Mouse (Mus musculus) frontal cortex, adult (tissue): ENCODE measurements at regions not wholly inside any gene's neighbourhood (a gene's known extent, or its start where the extent isn't known, plus 50 kb on each side); places are given as distances from the start of the nearest gene placed in this dataset.
A peak's percentile ranks its signal among the peaks of the same experiment; 100 is the strongest.

ENCODE experiments used
- ATAC-seq: cut with Nextera tagmentation; 2 replicates; pipeline ENCODE4 v1.9.2; 2017; ENCODE audit warnings: mild to moderate bottlenecking, moderate library complexity, mixed read lengths; ENCODE audit not compliant: low TSS enrichment

GRCm38 (mm10) chr1:97555565-97555955 lies 106.3 kb downstream of the D1Ertd622e start:
- ATAC-seq = no peak

GRCm38 (mm10) chr1:97554936-97555564 lies 106.8 kb downstream of the D1Ertd622e start:
- peak; percentile 81 for ATAC-seq

GRCm38 (mm10) chr1:97553485-97554474 lies 108.1 kb downstream of the D1Ertd622e start:
- ATAC-seq = peak; percentile 15

- ATAC-seq = peak; percentile 83
Measured at GRCm38 (mm10) chr1:97552886-97553285, 109.0 kb downstream of the D1Ertd622e start.

GRCm38 (mm10) chr1:97541162-97541493 lies 120.7 kb downstream of the D1Ertd622e start:
- ATAC-seq = no peak

DNA sequence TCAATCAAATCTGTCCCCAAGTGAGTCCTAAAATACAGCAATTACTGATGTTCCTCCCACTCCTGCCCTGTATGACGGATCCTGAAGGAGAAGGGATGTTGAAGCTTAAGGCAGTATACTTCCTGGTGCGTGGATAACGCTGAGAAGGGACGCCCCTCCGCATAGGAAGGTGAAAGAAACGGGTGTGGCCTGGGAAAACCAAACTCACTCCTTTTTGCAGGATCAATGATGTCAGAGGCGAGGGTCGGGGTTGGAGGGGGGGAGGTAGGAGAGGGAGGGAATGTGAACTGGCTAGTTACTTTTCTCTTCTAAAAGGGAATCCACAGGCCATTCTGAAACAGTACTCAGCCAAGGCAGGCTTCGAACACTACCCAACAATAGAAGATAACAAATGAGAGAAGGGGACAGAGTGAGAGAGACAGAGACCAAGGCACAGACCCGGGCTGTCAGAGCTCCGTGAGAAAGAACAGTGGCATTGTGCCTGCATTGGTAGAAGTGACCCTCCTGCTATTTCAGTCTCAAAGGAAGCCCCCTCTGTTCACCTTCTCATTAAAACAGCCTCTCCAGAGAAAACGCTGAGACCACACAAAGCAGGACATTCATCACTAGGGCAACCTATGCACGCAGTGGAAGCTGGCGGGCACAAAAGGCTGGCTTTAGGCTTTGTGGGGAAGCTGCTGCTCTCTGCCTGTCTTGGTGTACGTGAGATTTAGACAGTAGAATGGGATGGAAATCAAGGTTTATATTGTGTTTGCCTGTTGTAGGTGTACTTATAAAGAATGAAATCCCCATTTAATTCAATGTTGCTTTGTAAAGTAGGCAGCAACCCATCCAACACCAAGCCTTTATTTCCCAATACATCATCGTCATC lies 121.3 kb downstream of the D1Ertd622e start:
- no peak for ATAC-seq

- ATAC-seq = peak; percentile 59; the same call in 1 of the 2 replicates
Measured at GRCm38 (mm10) chr1:97496915-97497314, 165.0 kb downstream of the D1Ertd622e start.

DNA sequence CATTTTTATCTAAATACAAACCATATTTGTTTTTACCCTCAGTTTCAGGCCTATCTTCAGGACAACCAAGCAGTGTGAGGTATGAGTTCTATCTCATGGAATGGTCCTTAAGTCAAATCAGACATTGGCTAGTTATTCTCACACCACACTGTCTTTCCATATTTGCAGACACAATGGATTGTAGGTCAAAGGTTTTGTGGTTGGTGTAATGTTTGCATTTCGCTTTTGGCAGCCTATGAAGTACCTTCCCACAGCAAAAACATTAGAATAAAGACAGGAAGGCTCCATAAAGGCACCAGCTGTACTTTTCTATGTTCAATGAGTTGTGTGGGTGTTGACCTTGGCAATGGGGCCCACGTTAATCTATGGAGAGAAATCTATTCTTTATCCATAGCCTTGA lies 182.0 kb downstream of the D1Ertd622e start:
- no peak for ATAC-seq
